Mouse (Mus musculus) ES-Bruce4 (cell line): ENCODE data around the gene Eif3c. TPM values are rescaled to one million over a fixed set of nuclear protein-coding genes. Genes with fewer than 3 reads are reported as not detected.

Experiments
- H3K27ac ChIP-seq: 2 replicates; pipeline ENCODE4 v1.5.1; 2012; ENCODE audit warnings: low read length, inconsistent platforms; ENCODE audit not compliant: insufficient read depth
- H3K27me3 ChIP-seq: 2 replicates; pipeline ENCODE4 v1.6.1; 2012; ENCODE audit warnings: mild to moderate bottlenecking, low read length, inconsistent platforms; ENCODE audit not compliant: control insufficient read depth, poor library complexity, insufficient read depth, severe bottlenecking
- H3K36me3 ChIP-seq: 2 replicates; pipeline ENCODE4 v1.6.1; 2012; ENCODE audit warnings: inconsistent platforms, mild to moderate bottlenecking, low read length, moderate library complexity; ENCODE audit not compliant: control insufficient read depth, poor library complexity, insufficient read depth, severe bottlenecking
- H3K4me1 ChIP-seq: one replicate; pipeline ENCODE4 v1.8.1; 2011; ENCODE audit warnings: low read length; ENCODE audit not compliant: control insufficient read depth, insufficient read depth
- H3K4me3 ChIP-seq: 2 replicates; pipeline ENCODE4 v1.5.1; 2011; ENCODE audit warnings: low read depth, mild to moderate bottlenecking, low read length
- H3K9ac ChIP-seq: 2 replicates; pipeline ENCODE4 v1.6.1; 2012; ENCODE audit warnings: low read depth, mild to moderate bottlenecking, inconsistent platforms; ENCODE audit not compliant: poor library complexity, severe bottlenecking
- H3K9me3 ChIP-seq: replicated peaks from 2 replicates; pipeline ENCODE4 v1.6.1; 2012; ENCODE audit warnings: mild to moderate bottlenecking, low read length, inconsistent platforms; ENCODE audit not compliant: control insufficient read depth, poor library complexity, insufficient read depth, severe bottlenecking
- CTCF ChIP-seq: IDR thresholded peaks from one replicate; pipeline ENCODE4 v1.8.1; 2011; ENCODE audit warnings: low read depth, low read length
- EP300 ChIP-seq: IDR thresholded peaks from 2 replicates; pipeline ENCODE4 v1.6.1; 2011; ENCODE audit warnings: low read depth, low read length; ENCODE audit not compliant: insufficient read depth
- POLR2A ChIP-seq: IDR thresholded peaks from one replicate; pipeline ENCODE4 v1.8.1; 2011; ENCODE audit warnings: low read length; ENCODE audit not compliant: insufficient read depth
- polyA plus RNA-seq: library from polyadenylated mRNA; stranded (reverse); fragments of >200 nt; gene quantifications from 2 replicates; pipeline ENCODE4 v1.2.4, GENCODE M21; 2011; ENCODE audit warnings: low read depth; ENCODE audit not compliant: missing spikeins, insufficient read depth, insufficient read length

Eif3c gene
- polyA plus RNA-seq, 1 experiment, result 348 TPM

- no peaks in the 10 kb centered on the region for H3K9me3 ChIP-seq
- no peaks in the 10 kb centered on the region for H3K27me3 ChIP-seq
- H3K9ac ChIP-seq, result no peak overlapping the region
- TF ChIP-seq POLR2A, result no peak
- no peak for TF ChIP-seq CTCF
- no peak for TF ChIP-seq EP300
- no peak overlapping the region for H3K27ac ChIP-seq
- no peak overlapping the region for H3K4me3 ChIP-seq
- H3K36me3 ChIP-seq, result peaks cover 9% of the 10 kb centered on the region; the same call in 1 of the 2 replicates
- peaks cover 1% of the 10 kb centered on the region for H3K4me1 ChIP-seq
Observed at GRCm38 (mm10) chr7:126581661-126582060, 15.4 kb upstream of the Eif3c start.

DNA sequence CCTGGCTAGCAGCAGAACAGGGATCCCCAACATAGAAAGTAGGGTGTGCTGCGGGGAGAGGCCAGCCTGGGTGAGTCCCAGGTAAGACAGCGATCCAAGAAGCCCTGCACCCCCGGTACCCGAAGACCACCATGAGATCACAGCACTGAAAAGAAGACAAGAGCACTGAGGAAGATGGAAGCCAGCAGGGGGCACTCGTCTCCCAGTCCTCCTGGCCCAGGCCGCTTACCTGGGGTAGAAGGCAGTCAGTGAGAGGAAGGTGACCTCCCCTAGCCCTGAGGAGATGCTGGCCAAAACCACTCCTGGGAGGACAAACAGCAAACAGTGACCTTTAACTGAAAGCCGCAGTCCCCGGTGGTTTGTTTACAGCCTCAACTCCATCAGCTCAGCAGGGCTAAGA is 13.0 kb upstream of the Eif3c start:
- Histone ChIP-seq H3K9ac (no peak overlapping the region), H3K4me1 (no peaks in the 10 kb centered on the region), H3K27ac (no peak overlapping the region), H3K9me3 (no peaks in the 10 kb centered on the region), H3K36me3 (peaks cover 9% of the 10 kb centered on the region; the same call in 1 of the 2 replicates), H3K4me3 (no peak overlapping the region), H3K27me3 (no peaks in the 10 kb centered on the region)
- TF ChIP-seq POLR2A, result no peak
- peak; percentile 77 for TF ChIP-seq CTCF
- TF ChIP-seq EP300, result peak; percentile 28; the same call in 1 of the 2 replicates

DNA sequence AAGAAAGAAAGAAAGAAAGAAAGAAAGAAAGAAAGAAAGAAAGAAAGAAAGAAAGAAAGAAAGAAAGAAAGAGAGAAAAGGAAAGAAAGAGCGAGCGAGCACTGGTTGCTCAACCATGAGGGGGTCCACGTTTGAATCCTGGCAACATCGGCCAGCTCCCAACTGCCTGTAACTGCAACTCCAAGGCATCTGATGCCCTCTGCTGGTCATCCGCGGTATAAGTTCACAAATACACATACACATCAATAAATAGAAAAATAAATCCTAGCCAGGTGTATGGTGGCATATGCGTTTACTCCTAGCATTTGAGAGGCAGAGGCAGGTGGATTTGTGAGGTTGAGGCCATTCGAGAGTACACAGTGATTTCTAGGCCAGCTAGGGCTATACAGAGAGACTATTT is 10.7 kb upstream of the Eif3c start:
- TF ChIP-seq CTCF (peak; percentile 82), POLR2A (no peak)
- H3K27me3 ChIP-seq, result no peaks in the 10 kb centered on the region
- H3K9ac ChIP-seq, result no peak overlapping the region
- H3K9me3 ChIP-seq, result no peaks in the 10 kb centered on the region
- no peak overlapping the region for H3K4me3 ChIP-seq
- peaks cover 11% of the 10 kb centered on the region for H3K36me3 ChIP-seq
- H3K27ac ChIP-seq, result no peak overlapping the region
- H3K4me1 ChIP-seq, result no peaks in the 10 kb centered on the region

DNA sequence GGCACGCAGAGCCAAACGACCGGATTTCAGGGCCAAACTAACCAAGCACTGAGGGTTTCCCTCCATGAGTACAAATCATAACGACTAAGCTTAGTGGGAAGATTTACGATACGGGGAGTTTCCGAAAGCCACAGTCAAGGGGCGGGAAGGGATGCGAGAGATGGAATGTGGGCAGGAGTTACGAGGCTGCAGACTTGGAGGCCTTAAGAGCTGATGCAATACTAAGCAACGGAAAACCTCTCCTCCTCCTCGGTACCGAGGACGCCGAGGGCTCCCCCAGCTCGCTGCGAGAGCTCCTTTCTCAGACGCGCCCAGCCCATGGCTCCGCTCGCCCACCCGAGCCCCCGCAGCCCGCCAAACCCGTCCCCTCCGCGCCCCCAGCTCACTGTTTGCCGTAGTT is 518 bp downstream of the Eif3c start:
- Histone ChIP-seq H3K36me3 (peaks cover 40% of the 10 kb centered on the region), H3K4me1 (no peaks in the 10 kb centered on the region), H3K9me3 (no peaks in the 10 kb centered on the region), H3K27ac (no peak overlapping the region), H3K9ac (peak overlapping the region; percentile 86), H3K27me3 (no peaks in the 10 kb centered on the region), H3K4me3 (peak overlapping the region; percentile 96)
- TF ChIP-seq POLR2A (no peak), EP300 (no peak), CTCF (no peak)

GRCm38 (mm10) chr7:126556635-126557034 is 9.6 kb downstream of the Eif3c start:
- no peaks in the 10 kb centered on the region for H3K9me3 ChIP-seq
- no peak overlapping the region for H3K9ac ChIP-seq
- H3K36me3 ChIP-seq, result peaks cover 84% of the 10 kb centered on the region
- H3K27ac ChIP-seq, result no peak overlapping the region
- H3K4me3 ChIP-seq, result no peak overlapping the region
- H3K4me1 ChIP-seq, result no peaks in the 10 kb centered on the region
- H3K27me3 ChIP-seq, result no peaks in the 10 kb centered on the region
- TF ChIP-seq CTCF (no peak), EP300 (no peak), POLR2A (no peak)

DNA sequence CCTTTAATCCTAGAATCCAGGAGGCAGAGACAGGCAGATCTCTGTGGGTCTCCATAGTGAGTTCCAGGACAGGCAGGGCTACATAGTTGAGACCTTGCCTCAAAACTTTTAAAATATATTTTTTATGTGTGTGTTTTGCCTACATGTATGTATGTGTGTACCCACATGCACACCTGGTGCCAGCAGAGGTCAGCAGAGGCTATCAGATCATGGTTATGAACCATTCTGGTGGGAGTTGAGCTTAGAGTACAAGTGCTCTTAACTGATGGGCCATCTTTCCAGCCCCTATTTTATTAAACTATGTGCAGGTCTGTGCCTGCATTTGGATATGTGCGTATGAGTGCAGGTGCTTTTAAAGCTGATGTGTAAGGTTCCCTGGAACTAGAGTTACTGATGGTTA is 11.4 kb downstream of the Eif3c start:
- H3K27ac ChIP-seq, result no peak overlapping the region
- no peak overlapping the region for H3K4me3 ChIP-seq
- H3K9me3 ChIP-seq, result no peaks in the 10 kb centered on the region
- H3K36me3 ChIP-seq, result peaks cover 86% of the 10 kb centered on the region
- TF ChIP-seq POLR2A, result no peak
- TF ChIP-seq CTCF, result no peak
- no peak for TF ChIP-seq EP300
- H3K9ac ChIP-seq, result no peak overlapping the region
- no peaks in the 10 kb centered on the region for H3K4me1 ChIP-seq
- H3K27me3 ChIP-seq, result no peaks in the 10 kb centered on the region
